Mouse (Mus musculus) limb, embryonic 15.5 days (tissue): ENCODE results near the gene Bpifa6. TPM values are rescaled to one million over a fixed set of nuclear protein-coding genes. Genes with fewer than 3 reads are reported as not detected.

Experiments used
- ATAC-seq: fragments of 200-750 bp; cut with Nextera tagmentation; 2 replicates; pipeline ENCODE4 v1.8.0; 2017; ENCODE audit warnings: low read depth, moderate TSS enrichment; ENCODE audit not compliant: insufficient number of reproducible peaks, low FRiP score, low TSS enrichment
- H3K27ac ChIP-seq: fragments of 300-500 bp; sonication (generic); 2 replicates; pipeline ENCODE4 v1.5.1; 2015; ENCODE audit warnings: moderate library complexity, mild to moderate bottlenecking, inconsistent platforms
- H3K27me3 ChIP-seq: fragments of 300-500 bp; sonication (generic); 2 replicates; pipeline ENCODE4 v1.6.1; 2015; ENCODE audit warnings: inconsistent platforms
- H3K36me3 ChIP-seq: fragments of 300-500 bp; sonication (generic); 2 replicates; pipeline ENCODE4 v1.6.1; 2015; ENCODE audit warnings: inconsistent platforms
- H3K4me1 ChIP-seq: fragments of 300-500 bp; sonication (generic); 2 replicates; pipeline ENCODE4 v1.6.1; 2015; ENCODE audit warnings: inconsistent platforms
- H3K4me2 ChIP-seq: fragments of 300-500 bp; sonication (generic); 2 replicates; pipeline ENCODE4 v1.6.1; 2015; ENCODE audit warnings: mild to moderate bottlenecking, inconsistent platforms
- H3K4me3 ChIP-seq: fragments of 300-500 bp; sonication (generic); 2 replicates; pipeline ENCODE4 v1.5.1; 2015; ENCODE audit warnings: mild to moderate bottlenecking, inconsistent platforms
- H3K9ac ChIP-seq: fragments of 300-500 bp; sonication (generic); 2 replicates; pipeline ENCODE4 v1.6.1; 2015; ENCODE audit warnings: inconsistent platforms
- H3K9me3 ChIP-seq: fragments of 300-500 bp; sonication (generic); 2 replicates; pipeline ENCODE4 v1.6.1; 2016; ENCODE audit warnings: inconsistent platforms
- WGBS: fragments of 180-500 bp; shearing (Covaris S2); methylation state at CpG from one replicate; pipeline ENCODE4 v1.1.7; 2015; 5-methylcytosine and 5-hydroxymethylcytosine counted together
- polyA plus RNA-seq: library from polyadenylated mRNA; unstranded; fragments of >200 nt; fragmentation: Nextera tagmentation; extraction: Ambion mirVana; gene quantifications from 2 replicates; pipeline ENCODE4 v1.2.1, GENCODE M21; 2015

The Bpifa6 gene
- polyA plus RNA-seq, 1 experiment from 2014 or later, result not detected

GRCm38 (mm10) chr2:154044743-154045142 lies 70.0 kb downstream of the Bpifa6 start:
- Histone ChIP-seq H3K4me1 (no peaks in the 10 kb centered on the region), H3K36me3 (no peaks in the 10 kb centered on the region), H3K4me3 (no peak overlapping the region), H3K27me3 (no peaks in the 10 kb centered on the region), H3K27ac (no peak overlapping the region), H3K4me2 (no peak overlapping the region), H3K9ac (no peak overlapping the region), H3K9me3 (no peaks in the 10 kb centered on the region)
- WGBS, result 78% methylated on average over 3 of the region's 3 CpGs
- no peak for ATAC-seq

Other genes starting within 250 kb of the Bpifa6 start
- gene Mapre1, start 233.7 kb upstream of the Bpifa6 start, polyA plus RNA-seq, result 218 TPM in 2 replicates
- gene Efcab8, start 195.0 kb upstream of the Bpifa6 start, polyA plus RNA-seq, result not detected in 2 replicates
- not detected in 2 replicates for gene Sun5, start 103.9 kb upstream of the Bpifa6 start, polyA plus RNA-seq
- not detected in 2 replicates for gene Bpifb2, start 99.9 kb upstream of the Bpifa6 start, polyA plus RNA-seq
- gene Bpifb6, start 74.6 kb upstream of the Bpifa6 start, polyA plus RNA-seq, result not detected in 2 replicates
- not detected in 2 replicates for gene Bpifb3, start 56.7 kb upstream of the Bpifa6 start, polyA plus RNA-seq
- gene Bpifb4, start 36.7 kb upstream of the Bpifa6 start, polyA plus RNA-seq, result not detected in 2 replicates
- 0.41 TPM in 1 of 2 replicates, not detected in the other for gene Bpifa2, start 33.3 kb downstream of the Bpifa6 start, polyA plus RNA-seq
- not detected in 2 replicates for gene Bpifa3, start 155.4 kb downstream of the Bpifa6 start, polyA plus RNA-seq
- not detected in 2 replicates for gene Bpifa1, start 167.9 kb downstream of the Bpifa6 start, polyA plus RNA-seq
- not detected in 2 replicates for gene Bpifa5, start 187.7 kb downstream of the Bpifa6 start, polyA plus RNA-seq
- 0.20 and 0.35 TPM in 2 replicates for gene Bpifb1, start 215.9 kb downstream of the Bpifa6 start, polyA plus RNA-seq
- gene Bpifb5, start 248.8 kb downstream of the Bpifa6 start, polyA plus RNA-seq, result 0.81 and 0.83 TPM in 2 replicates